Mouse (Mus musculus) CH12.LX (cell line): ENCODE measurements at regions not wholly inside any gene's neighbourhood (a gene's known extent, or its start where the extent isn't known, plus 50 kb on each side); places are given as distances from the start of the nearest gene placed in this dataset.

Experiments
- CHD2 ChIP-seq: IDR thresholded peaks from 2 replicates; pipeline ENCODE4 v1.6.1; 2011; ENCODE audit warnings: low read length, improper control_type of control experiment
- CTCF ChIP-seq, 2 experiments: IDR thresholded peaks in 1 of 2; conservative IDR thresholded peaks in 1 of 2; 2 replicates each; pipeline ENCODE4 v1.5.1; 2011 to 2012; ENCODE audit warnings: low read depth in 2 of 2, low read length in 2 of 2, improper control_type of control experiment in 1 of 2, inconsistent platforms in 1 of 2, mild to moderate bottlenecking in 1 of 2, moderate library complexity in 1 of 2
- HCFC1 ChIP-seq: IDR thresholded peaks from 2 replicates; pipeline ENCODE4 v1.6.1; 2012; ENCODE audit warnings: low read depth, mild to moderate bottlenecking, inconsistent platforms, low read length, improper control_type of control experiment
- JUND ChIP-seq: conservative IDR thresholded peaks from 2 replicates; pipeline ENCODE4 v1.6.1; 2011; ENCODE audit warnings: low read depth, low read length, improper control_type of control experiment
- POLR2A ChIP-seq: IDR thresholded peaks from 2 replicates; pipeline ENCODE4 v1.6.1; 2011; ENCODE audit warnings: low read depth, mild to moderate bottlenecking, improper control_type of control experiment, low read length

DNA sequence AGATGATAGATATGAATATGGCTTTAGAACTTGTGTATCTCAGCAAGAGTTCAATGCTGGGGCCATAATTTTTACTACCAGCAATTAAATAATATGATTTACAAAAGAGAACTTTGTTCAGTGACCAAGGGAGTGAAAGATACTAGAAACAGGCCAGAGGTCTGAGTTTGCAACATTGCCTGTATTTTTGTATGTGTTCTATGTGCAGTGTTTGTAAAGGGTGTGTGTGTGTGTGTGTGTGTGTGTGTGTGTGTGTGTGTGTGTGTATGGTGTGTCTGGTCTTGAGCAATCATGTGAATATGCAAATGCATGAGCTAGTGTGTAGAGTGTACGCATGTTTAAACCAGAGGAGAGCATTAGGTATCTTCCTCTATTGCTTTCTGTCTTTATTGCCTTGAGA, 636.8 kb downstream of the Dnah5 start:
- no peak for TF ChIP-seq POLR2A
- no peak for TF ChIP-seq CTCF (conservative IDR thresholded peaks at IDR 0.05 in 1 of 2, IDR thresholded peaks at IDR 0.05 in 1 of 2; ENCODE audit: low read depth in 2 of 2, low read length in 2 of 2)
- no peak for TF ChIP-seq JUND
- TF ChIP-seq HCFC1: no peak
- TF ChIP-seq CHD2: no peak
